Mouse (Mus musculus) brain, embryonic 18.5 days (tissue): Measurements from ENCODE around the gene Rasl2-9.
"Not testable (repeated sequence)": the region's sequence is repeated elsewhere in the genome, so short reads cannot be mapped to it uniquely, and the experiment has no call there.

Experiments
- DNase-seq: peaks from one replicate; pipeline ENCODE4 v3.0.0-alpha.2; 2012; ENCODE audit warnings: low read depth, low spot score

The Rasl2-9 gene

DNA sequence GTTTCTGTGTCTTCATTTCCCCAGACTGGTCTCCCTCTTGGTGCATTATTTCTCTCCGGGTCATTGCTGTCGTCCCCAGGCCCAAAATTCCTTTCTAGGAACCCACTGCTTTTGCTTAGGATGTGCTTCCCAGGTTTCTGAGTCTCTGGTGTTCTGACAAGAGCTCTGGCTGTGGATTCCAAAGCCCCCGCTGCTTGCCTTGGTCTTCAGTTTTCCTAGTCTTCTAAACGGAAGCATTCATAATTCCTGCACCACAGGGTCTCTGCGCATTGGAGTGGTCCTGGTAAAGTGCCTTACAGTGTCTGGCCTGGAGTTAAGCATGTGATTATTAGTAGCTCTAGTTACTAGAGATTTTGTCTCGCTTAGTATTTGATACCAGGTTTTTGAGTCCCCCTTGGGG, 44.9 kb downstream of the Rasl2-9 start:
- no peak for DNase-seq

DNA sequence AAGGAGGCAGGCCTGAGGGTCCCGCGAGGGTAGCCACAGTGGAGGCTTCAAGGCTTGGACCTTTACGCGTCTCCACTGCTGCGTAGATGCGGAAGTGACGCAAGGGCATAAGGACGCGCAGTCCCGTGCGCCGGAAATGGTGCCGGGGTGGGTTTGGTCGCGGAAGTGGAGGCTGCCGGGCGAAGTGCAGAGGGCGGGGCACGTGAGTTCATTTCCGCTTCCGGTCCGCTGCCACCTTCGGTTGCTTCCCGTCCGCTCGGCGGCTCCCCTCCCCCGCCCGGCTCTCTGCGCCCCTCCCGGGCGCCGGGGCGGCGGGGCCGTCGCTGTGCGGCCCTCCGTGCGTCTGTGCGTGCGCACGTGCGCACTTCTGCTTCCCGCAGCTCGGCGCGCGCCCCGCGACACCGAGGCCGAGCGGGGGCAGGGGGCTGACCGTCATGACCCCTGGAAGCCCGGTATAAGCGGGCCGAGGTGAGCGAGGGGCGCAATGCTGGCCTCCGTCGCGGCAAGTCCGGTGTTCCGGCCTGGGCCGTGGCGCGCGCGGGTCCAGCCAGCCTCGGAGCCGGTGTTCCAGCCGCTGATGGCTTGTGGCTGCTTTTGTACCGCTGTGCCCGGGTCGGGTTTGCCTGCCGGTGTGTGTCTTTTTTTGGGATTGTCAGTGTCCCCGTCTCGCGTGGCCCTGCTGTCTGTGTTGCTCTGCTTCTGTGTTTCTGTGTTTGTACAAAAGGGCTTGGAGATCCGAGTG, 45.6 kb downstream of the Rasl2-9 start, which contains the start of gene Epn1:
Gene Epn1, plus strand, starts transcription at position 226 of the 742 bp plus-strand sequence.
- peak; percentile 89 for DNase-seq

DNA sequence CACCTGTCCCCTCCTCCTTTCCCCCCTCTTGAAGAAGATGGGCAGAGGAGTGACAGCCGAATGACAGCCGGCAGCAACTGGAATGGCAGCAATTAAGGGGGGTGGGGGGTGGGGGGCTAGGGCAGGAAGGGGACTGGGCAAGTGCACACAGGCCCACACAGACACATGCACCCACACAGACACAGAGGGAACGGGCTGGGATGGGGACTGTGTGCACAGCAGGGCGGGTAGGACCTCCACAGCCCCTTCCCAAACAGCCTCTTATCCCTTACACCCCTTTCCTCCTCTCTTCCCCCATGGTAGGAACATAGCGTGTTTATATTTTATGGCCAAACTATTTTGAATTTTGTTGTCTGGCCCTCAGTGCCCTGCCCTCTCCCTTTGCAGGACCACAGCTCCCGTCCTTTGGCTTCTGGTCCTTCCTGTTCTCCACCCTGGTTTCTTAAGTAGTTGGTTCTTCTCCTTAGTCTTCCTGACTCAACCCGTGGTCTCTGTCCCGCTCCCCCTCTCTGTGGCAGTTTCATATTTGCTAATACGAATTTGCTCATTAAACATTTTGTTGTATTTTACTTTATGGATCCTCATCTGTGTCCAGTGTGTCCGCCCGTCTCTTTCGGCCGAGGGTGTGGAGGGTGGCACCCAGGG, 46.3 kb downstream of the Rasl2-9 start:
- not testable (repeated sequence) for DNase-seq

- DNase-seq, result no peak
Observed at GRCm38 (mm10) chr7:5076931-5077330, 48.8 kb downstream of the Rasl2-9 start.

- DNase-seq, result no peak
Observed at GRCm38 (mm10) chr7:5074984-5075383, 50.8 kb downstream of the Rasl2-9 start.
